Comparison of ENCODE assay signal across 18 mouse cellular contexts in genomic region chr15:9162557-9163070, GRCm38 (mm10).
"Had no signal": no experiment of that assay in that cellular context is flagged by ENCODE, and none has a peak within 500 bp of the region (broad histone marks: within the 10 kb centered on the region; RNA-seq: fewer than 3 reads in every experiment).

No protein-coding gene starts in this region.

- H3K27me3 ChIP-seq: midbrain, embryonic 12.5 days; neural tube, embryonic 13.5 days; neural tube, embryonic 15.5 days had no signal

- H3K9ac ChIP-seq: lung, embryonic 14.5 days; midbrain, embryonic 12.5 days; neural tube, embryonic 13.5 days; neural tube, embryonic 15.5 days had no signal

- H3K4me2 ChIP-seq: lung, embryonic 14.5 days; midbrain, embryonic 12.5 days; neural tube, embryonic 13.5 days; neural tube, embryonic 15.5 days had no signal

- ATAC-seq: midbrain, embryonic 16.5 days had no signal

- H3K27ac ChIP-seq: midbrain, embryonic 10.5 days; midbrain, embryonic 12.5 days; neural tube, embryonic 13.5 days; neural tube, embryonic 15.5 days had no signal

- H3K9me3 ChIP-seq: midbrain, embryonic 10.5 days; midbrain, embryonic 12.5 days; neural tube, embryonic 13.5 days; neural tube, embryonic 15.5 days had no signal

- H3K4me1 ChIP-seq: neural tube, embryonic 13.5 days; neural tube, embryonic 15.5 days had no signal

- H3K4me3 ChIP-seq: midbrain, embryonic 10.5 days; midbrain, embryonic 12.5 days; myocyte; neural tube, embryonic 13.5 days; neural tube, embryonic 15.5 days had no signal

- DNase-seq: lung, embryonic 14.5 days; lung, postnatal 10 days; lung, postnatal 4 days; midbrain, embryonic 14.5 days; retina, postnatal 1 day; right cerebral cortex, adult 18-20 months; right cerebral cortex, postnatal 25 days; right cerebral cortex, postnatal 4 days; spleen, adult 18-20 months; thymus, adult 18-20 months; thymus, postnatal 14 days; thymus, postnatal 36 days had no signal
